Mouse (Mus musculus) cerebellum, adult 9-10 months (tissue): Measurements from ENCODE around the gene Eloa.
"Not testable (repeated sequence)": the region's sequence is repeated elsewhere in the genome, so short reads cannot be mapped to it uniquely, and the experiment has no call there.

Source experiments
- DNase-seq: peaks from one replicate; pipeline ENCODE4 v3.0.0; 2022

Gene Eloa

GRCm38 (mm10) chr4:135980223-135980622, 41.3 kb downstream of the Eloa start:
- not testable (repeated sequence) for DNase-seq

GRCm38 (mm10) chr4:135976146-135976545, 45.4 kb downstream of the Eloa start:
- DNase-seq, result peak; percentile 23

GRCm38 (mm10) chr4:135972911-135973811, 48.4 kb downstream of the Eloa start:
- DNase-seq, result peak; percentile 44

- DNase-seq, result peak; percentile 89
Measured at GRCm38 (mm10) chr4:135972556-135972906, 49.0 kb downstream of the Eloa start, which contains the start of gene Lypla2. Gene Lypla2, minus strand, starts transcription at chr4:135972626.

GRCm38 (mm10) chr4:135971805-135972555, 49.6 kb downstream of the Eloa start:
- peak; percentile 56 for DNase-seq

GRCm38 (mm10) chr4:135970585-135970984, 51.0 kb downstream of the Eloa start:
- no peak for DNase-seq

- DNase-seq, result peak; percentile 54
Measured at GRCm38 (mm10) chr4:135969070-135969750, 52.4 kb downstream of the Eloa start.

- DNase-seq, result no peak
Measured at GRCm38 (mm10) chr4:135968271-135968869, 53.2 kb downstream of the Eloa start.

GRCm38 (mm10) chr4:135967086-135967760, 54.3 kb downstream of the Eloa start:
- DNase-seq, result no peak

- peak; percentile 46 for DNase-seq
Measured at GRCm38 (mm10) chr4:135966283-135966682, 55.3 kb downstream of the Eloa start.

- no peak for DNase-seq
Measured at GRCm38 (mm10) chr4:135965113-135965512, 56.5 kb downstream of the Eloa start.

GRCm38 (mm10) chr4:135964426-135964825, 57.1 kb downstream of the Eloa start:
- peak; percentile 75 for DNase-seq

- peak; percentile 92 for DNase-seq
Measured at GRCm38 (mm10) chr4:135963457-135964193, 57.9 kb downstream of the Eloa start, which contains the start of gene Gale. Gene Gale, plus strand, starts transcription at chr4:135963727.

- DNase-seq, result no peak
Measured at GRCm38 (mm10) chr4:135962946-135963345, 58.6 kb downstream of the Eloa start.

- DNase-seq, result no peak
Measured at GRCm38 (mm10) chr4:135962198-135962597, 59.4 kb downstream of the Eloa start.

- no peak for DNase-seq
Measured at GRCm38 (mm10) chr4:135961709-135962108, 59.9 kb downstream of the Eloa start.

GRCm38 (mm10) chr4:135960717-135961116, 60.8 kb downstream of the Eloa start:
- peak; percentile 86 for DNase-seq

GRCm38 (mm10) chr4:135958354-135958753, 63.2 kb downstream of the Eloa start:
- no peak for DNase-seq

GRCm38 (mm10) chr4:135955886-135956285, 65.7 kb downstream of the Eloa start:
- DNase-seq, result no peak

- DNase-seq, result peak; percentile 82
Measured at GRCm38 (mm10) chr4:135954241-135954640, 67.3 kb downstream of the Eloa start.
